Mouse (Mus musculus) neural tube, embryonic 10.5 days (tissue): ENCODE results near the gene Igbp1b.

Experiments used
- DNase-seq: peaks from one replicate; pipeline ENCODE4 v3.0.0-alpha.2; 2017; ENCODE audit warnings: low spot score; ENCODE audit errors: extremely low spot score

Gene Igbp1b

DNA sequence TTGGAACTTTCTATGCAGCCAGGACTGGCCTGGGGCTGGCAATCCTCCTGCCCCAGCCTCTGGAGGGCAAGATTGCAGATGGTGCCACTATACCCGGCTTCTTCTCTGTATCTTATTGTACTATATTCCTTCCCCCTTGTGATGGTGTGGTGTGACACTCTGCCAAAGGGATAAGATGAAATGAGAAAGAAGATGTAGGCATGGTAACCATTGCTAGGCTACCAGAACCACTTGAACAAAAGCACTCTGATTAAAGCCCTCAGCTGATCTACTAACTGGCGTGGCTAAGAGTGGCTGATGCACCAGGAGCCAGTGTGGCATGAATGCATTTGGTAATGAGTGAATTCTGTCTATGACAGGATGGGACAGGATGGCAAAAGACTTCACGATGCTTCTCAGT, at the start of gene Igbp1b:
Gene Igbp1b, minus strand, starts transcription at position 29 of the 400 bp plus-strand sequence.
- no peak for DNase-seq

- no peak for DNase-seq
These were observed 24.6 kb upstream of the Igbp1b start for GRCm38 (mm10) chr6:138682959-138683358.

DNA sequence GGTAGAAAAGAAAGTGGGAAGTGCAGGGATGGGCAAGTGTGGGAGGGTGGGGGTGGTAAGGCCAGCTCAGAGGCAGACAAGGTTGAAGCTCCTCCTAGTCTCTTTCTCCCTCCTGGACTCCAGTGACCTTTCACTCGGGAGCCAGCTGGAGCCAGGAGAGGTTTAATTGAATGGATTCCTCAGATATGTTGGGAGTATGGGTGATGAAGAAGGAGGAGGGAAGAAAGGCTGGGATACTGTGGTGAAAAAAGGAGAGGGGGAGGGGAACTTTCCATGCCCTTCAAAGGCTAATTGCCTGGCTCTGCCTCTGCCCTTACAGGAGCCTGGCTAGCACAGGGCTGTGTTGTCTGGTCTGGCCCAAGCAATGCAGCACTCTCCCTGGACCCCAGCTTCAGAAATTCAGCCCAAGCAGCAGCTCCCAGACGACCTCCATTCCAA, 14.4 kb upstream of the Igbp1b start:
- DNase-seq, result no peak

DNA sequence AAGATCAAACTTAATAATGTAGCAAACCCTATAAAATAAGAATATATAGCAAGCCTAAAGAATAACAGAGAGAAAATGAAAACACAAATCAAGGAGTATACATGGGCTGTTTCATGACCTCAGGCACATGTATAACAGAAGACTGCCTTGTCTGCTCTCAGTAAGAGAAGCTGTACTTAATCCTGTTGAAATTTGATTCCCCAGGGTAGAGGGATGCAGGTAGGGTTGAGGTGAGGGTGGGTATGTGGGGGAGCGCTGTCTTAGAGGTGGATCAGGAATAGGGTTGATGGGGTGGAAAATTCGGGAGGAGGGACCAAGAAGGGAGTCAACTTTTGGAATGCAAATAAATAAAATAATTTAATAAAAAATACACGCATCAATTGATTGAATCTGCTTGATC, 7.1 kb upstream of the Igbp1b start:
- no peak for DNase-seq

DNA sequence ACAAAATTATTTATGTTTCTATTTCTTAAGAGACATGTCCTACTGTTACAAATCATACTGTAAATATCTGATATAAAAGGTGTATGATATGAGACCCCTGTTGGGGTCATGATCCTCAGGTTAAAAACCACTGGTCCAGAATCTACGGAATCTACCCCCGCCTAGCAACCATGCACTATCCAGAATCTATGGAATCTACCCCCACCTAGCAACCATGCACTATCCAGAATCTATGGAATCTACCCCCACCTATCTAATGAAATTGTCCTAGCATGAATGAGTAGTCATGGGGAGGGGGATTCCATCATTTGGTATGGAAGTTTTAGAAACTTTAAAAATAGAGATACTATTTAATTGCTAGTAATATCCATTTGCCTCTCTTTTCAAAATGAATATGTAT, 12.7 kb downstream of the Igbp1b start:
- DNase-seq, result no peak

GRCm38 (mm10) chr6:138639351-138639750, 19.0 kb downstream of the Igbp1b start:
- DNase-seq, result no peak

- DNase-seq, result no peak
These were observed 37.6 kb downstream of the Igbp1b start for GRCm38 (mm10) chr6:138620786-138621185.

DNA sequence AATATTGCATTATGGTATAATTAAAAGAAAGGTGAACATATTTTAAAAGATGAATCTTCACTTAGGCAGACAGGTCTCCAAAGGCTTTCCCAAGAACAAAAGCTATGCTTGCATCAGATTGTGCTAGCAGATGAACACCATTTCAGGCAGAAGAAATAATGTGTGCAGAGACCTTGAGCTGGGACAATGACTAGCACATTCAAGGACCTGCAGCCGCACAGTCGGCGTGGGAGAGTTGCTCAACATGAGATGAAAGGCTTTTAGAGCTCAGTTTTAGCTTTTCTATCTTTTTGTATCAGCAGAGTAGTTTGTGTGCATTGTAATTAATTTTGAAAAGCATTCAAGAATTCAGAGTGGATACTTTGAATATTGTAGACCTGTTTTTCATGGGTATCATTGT, 39.9 kb downstream of the Igbp1b start:
- DNase-seq, result no peak
